Mouse (Mus musculus) embryonic facial prominence, embryonic 12.5 days (tissue): ENCODE results near the gene Snrnp40. TPM values are rescaled to one million over a fixed set of nuclear protein-coding genes. Genes with fewer than 3 reads are reported as not detected.

Experiments used
- ATAC-seq: fragments of 200-750 bp; cut with Nextera tagmentation; 2 replicates; pipeline ENCODE4 v1.8.0; 2017; ENCODE audit not compliant: insufficient number of reproducible peaks, insufficient read depth, low FRiP score, low TSS enrichment
- H3K27ac ChIP-seq: fragments of 300-500 bp; sonication (generic); 2 replicates; pipeline ENCODE4 v1.5.1; 2016; ENCODE audit warnings: mild to moderate bottlenecking
- H3K27me3 ChIP-seq: fragments of 300-500 bp; sonication (generic); 2 replicates; pipeline ENCODE4 v1.6.1; 2016; ENCODE audit warnings: mild to moderate bottlenecking, moderate library complexity
- H3K36me3 ChIP-seq: fragments of 300-500 bp; sonication (generic); 2 replicates; pipeline ENCODE4 v1.6.1; 2016; ENCODE audit warnings: mild to moderate bottlenecking
- H3K4me1 ChIP-seq: fragments of 300-500 bp; sonication (generic); 2 replicates; pipeline ENCODE4 v1.6.1; 2016
- H3K4me2 ChIP-seq: fragments of 300-500 bp; sonication (generic); replicated peaks from 2 replicates; pipeline ENCODE4 v1.6.1; 2016; ENCODE audit warnings: mild to moderate bottlenecking, moderate library complexity
- H3K4me3 ChIP-seq: fragments of 300-500 bp; sonication (generic); 2 replicates; pipeline ENCODE4 v1.5.1; 2016; ENCODE audit warnings: mild to moderate bottlenecking
- H3K9ac ChIP-seq: fragments of 300-500 bp; sonication (generic); 2 replicates; pipeline ENCODE4 v1.6.1; 2016; ENCODE audit warnings: mild to moderate bottlenecking, moderate library complexity
- H3K9me3 ChIP-seq: fragments of 300-500 bp; sonication (generic); 2 replicates; pipeline ENCODE4 v1.6.1; 2016; ENCODE audit warnings: mild to moderate bottlenecking, moderate library complexity
- WGBS: fragments of 180-500 bp; shearing (Covaris S2); methylation state at CpG from one replicate; pipeline ENCODE4 v1.1.7; 2016; 5-methylcytosine and 5-hydroxymethylcytosine counted together
- polyA plus RNA-seq: library from polyadenylated mRNA; unstranded; fragments of >200 nt; fragmentation: Nextera tagmentation; extraction: Ambion mirVana; gene quantifications from 2 replicates; pipeline ENCODE4 v1.2.1, GENCODE M21; 2016

Snrnp40 gene
- polyA plus RNA-seq, 1 experiment from 2014 or later, result 188 TPM

DNA sequence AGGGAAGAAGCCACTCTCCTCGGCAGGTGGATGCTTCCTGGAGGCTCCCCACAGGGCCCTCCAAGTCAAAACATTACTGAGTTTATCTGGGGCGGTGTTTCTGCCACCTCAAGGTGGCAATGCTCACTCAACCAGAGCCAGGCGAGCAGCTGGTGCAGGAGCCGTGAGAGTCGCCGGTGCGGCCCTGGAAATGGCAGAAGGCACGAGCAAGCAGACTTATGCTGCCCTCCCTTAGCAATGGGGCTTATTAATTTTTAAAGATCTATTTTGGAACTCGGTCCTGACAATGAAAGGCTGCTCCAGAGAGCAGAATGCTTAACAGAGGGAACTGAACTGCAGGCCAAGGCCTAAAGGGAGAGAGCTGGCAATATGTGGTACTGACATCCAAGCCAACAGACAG, 32.6 kb upstream of the Snrnp40 start:
- WGBS, result 89% methylated on average over 9 of the region's 9 CpGs
- H3K27ac ChIP-seq, result no peak overlapping the region
- H3K36me3 ChIP-seq, result peaks cover 47% of the 10 kb centered on the region
- H3K9me3 ChIP-seq, result no peaks in the 10 kb centered on the region
- no peak for ATAC-seq
- H3K4me3 ChIP-seq, result no peak overlapping the region
- H3K4me2 ChIP-seq, result no peak overlapping the region
- H3K27me3 ChIP-seq, result no peaks in the 10 kb centered on the region
- no peaks in the 10 kb centered on the region for H3K4me1 ChIP-seq
- no peak overlapping the region for H3K9ac ChIP-seq

DNA sequence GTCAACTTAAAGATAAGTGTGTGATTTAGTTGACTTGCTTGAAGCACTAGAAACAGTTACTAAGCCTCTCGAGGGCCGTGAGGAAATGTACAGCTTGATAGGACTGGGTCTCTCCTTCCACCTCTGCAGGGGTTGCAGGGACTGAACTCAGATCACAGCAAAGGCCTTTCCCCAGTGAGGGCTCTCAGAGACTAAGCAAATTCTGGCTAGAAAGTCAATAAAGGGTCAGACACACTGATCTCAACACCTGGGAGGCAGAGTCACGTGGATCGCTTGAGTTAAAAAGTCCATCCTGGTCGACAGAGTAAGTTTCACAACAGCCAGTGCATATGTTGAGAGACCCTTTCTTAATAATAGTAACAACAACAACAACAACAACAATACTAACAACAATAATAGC, 24.1 kb upstream of the Snrnp40 start:
- no peaks in the 10 kb centered on the region for H3K27me3 ChIP-seq
- H3K4me3 ChIP-seq, result no peak overlapping the region
- H3K9ac ChIP-seq, result no peak overlapping the region
- H3K4me2 ChIP-seq, result no peak overlapping the region
- WGBS, result 86% methylated on average over 5 of the region's 5 CpGs
- H3K36me3 ChIP-seq, result peaks cover 34% of the 10 kb centered on the region
- H3K27ac ChIP-seq, result no peak overlapping the region
- ATAC-seq, result no peak
- H3K4me1 ChIP-seq, result no peaks in the 10 kb centered on the region
- no peaks in the 10 kb centered on the region for H3K9me3 ChIP-seq

DNA sequence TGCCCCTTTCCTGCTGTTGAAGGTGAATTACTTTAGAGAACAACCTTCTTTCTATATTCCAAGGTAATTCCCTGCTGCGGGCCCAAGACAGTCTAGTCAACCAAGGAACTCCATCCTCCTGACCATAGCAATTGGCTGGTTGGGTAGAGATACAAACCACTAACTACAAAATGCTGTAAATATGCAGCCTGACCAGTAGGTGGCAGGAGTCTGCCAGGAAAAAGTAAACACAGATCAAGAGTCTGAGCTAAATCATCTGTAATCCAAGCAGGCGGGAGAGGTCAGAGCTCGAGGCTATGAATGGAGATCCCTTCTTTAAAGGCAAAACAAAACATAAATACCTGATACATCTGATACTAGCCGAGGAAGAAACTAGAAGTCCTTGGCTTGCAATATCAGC, 18.2 kb upstream of the Snrnp40 start:
- ATAC-seq, result no peak
- H3K36me3 ChIP-seq, result peaks cover 26% of the 10 kb centered on the region
- H3K9ac ChIP-seq, result no peak overlapping the region
- WGBS, result 23% methylated on average over 4 of the region's 4 CpGs
- H3K4me2 ChIP-seq, result no peak overlapping the region
- no peak overlapping the region for H3K27ac ChIP-seq
- H3K4me3 ChIP-seq, result no peak overlapping the region
- H3K4me1 ChIP-seq, result no peaks in the 10 kb centered on the region
- no peaks in the 10 kb centered on the region for H3K27me3 ChIP-seq
- no peaks in the 10 kb centered on the region for H3K9me3 ChIP-seq

DNA sequence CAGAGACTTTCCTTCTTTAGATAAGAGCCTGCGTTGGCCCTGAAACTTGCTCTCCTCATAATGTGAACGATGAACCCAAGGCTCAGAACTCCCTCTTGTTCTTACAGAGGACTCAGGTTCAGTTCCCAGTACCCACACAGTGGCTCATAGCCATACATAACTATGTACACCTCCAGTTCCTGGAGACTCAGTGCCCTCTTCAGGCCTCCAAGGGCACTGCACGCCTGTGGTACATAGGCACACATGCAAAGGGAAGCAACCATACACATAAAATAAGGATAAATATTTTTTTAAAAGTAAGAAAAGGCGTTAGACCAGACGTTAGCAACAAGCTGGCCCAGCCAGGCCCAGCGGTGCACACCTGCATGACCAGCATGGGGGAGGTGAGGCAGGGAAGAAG, 10.3 kb upstream of the Snrnp40 start:
- WGBS, result 96% methylated on average over 6 of the region's 6 CpGs

DNA sequence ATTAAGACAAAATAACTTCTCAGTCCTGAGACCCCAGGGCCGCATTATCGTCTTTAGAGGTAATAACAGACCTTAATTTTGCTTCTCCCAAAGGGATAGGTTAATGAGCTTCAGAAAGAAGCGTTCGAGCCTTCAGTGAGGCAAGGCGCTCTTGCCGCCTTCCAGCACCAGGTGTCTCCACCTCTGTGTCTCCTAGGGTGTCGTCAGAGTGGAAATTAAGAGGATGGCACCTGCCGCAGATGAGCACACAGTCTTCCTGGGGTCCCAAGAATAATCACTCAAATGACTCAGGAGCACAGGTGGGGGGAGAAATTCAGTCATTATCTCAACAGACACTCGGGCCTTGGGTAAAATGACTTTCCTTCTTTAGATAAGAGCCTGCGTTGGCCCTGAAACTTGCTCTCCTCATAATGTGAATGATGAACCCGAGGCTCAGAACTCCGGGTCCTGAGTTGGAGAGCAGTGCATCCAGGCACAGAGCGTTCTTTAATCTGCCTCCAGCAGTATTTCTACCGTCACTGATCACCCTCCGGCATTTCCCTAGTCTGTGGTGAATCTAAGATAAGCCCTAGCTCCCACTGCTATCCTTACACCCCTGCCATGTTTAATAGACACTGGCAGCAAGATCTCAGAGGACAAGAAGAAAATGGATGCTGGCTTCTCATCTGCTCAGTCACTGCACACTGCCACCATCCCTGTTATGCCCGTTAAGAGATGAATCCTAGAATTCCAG, 9.1 kb upstream of the Snrnp40 start:
- 89% methylated on average over 16 of the region's 16 CpGs for WGBS
- H3K27ac ChIP-seq, result no peak overlapping the region
- no peaks in the 10 kb centered on the region for H3K9me3 ChIP-seq
- no peaks in the 10 kb centered on the region for H3K27me3 ChIP-seq
- H3K4me2 ChIP-seq, result no peak overlapping the region
- ATAC-seq, result no peak
- no peaks in the 10 kb centered on the region for H3K4me1 ChIP-seq
- no peak overlapping the region for H3K9ac ChIP-seq
- H3K36me3 ChIP-seq, result peaks cover 61% of the 10 kb centered on the region
- H3K4me3 ChIP-seq, result no peak overlapping the region

More for the DNA sequence above, 10.3 kb upstream of the Snrnp40 start:
- no peak for ATAC-seq
- no peak overlapping the region for H3K9ac ChIP-seq
- no peak overlapping the region for H3K27ac ChIP-seq
- no peak overlapping the region for H3K4me3 ChIP-seq
- H3K4me1 ChIP-seq, result no peaks in the 10 kb centered on the region
- peaks cover 57% of the 10 kb centered on the region for H3K36me3 ChIP-seq
- H3K27me3 ChIP-seq, result no peaks in the 10 kb centered on the region
- H3K9me3 ChIP-seq, result no peaks in the 10 kb centered on the region
- H3K4me2 ChIP-seq, result no peak overlapping the region

DNA sequence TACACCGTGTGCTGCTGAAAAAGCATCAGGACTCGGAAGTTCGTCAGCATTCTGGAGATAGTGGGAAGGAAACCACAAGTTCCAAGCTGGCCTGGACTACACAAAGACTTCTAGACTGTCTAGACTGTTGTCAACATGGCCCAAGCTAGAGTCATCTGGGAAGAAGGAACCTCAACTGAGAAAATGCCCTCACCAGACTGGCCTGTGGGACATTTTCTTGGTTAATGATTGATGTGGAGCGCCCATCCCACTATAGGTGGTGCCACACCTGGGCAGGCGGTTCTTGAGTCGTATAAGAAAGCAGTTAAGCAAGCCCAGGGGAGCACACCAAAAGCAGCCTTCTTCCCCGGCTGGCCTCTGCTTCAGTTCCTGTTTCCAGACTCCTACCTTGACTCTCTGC, 7.3 kb upstream of the Snrnp40 start:
- Histone ChIP-seq H3K27me3 (no peaks in the 10 kb centered on the region), H3K4me1 (no peaks in the 10 kb centered on the region), H3K27ac (no peak overlapping the region), H3K36me3 (peaks cover 66% of the 10 kb centered on the region), H3K4me2 (no peak overlapping the region), H3K9ac (no peak overlapping the region), H3K4me3 (no peak overlapping the region), H3K9me3 (no peaks in the 10 kb centered on the region)
- ATAC-seq, result no peak
- WGBS, result 91% methylated on average over 7 of the region's 7 CpGs

DNA sequence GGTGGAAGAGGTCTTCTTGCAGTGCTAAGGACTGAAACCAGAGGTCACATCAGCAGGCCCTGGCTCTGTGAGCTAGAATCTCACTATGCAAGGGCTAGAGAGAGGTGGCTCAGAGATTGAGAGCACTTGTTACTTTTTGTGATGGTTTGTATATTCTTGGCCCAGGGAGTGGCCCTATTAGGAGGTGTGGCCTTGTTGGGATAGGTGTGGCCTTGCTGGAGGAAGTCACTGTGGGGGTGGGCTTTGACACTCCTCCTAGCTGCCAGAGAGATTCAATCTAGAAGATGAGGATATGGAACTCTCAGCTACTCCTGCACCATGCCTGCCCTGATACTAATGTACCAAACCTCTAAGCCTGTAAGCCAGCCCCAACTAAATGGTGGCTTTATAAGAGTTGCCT, 2.0 kb upstream of the Snrnp40 start:
- Histone ChIP-seq H3K4me1 (peaks cover 15% of the 10 kb centered on the region), H3K27me3 (no peaks in the 10 kb centered on the region), H3K9me3 (no peaks in the 10 kb centered on the region), H3K4me3 (no peak overlapping the region), H3K9ac (no peak overlapping the region), H3K4me2 (no peak overlapping the region), H3K36me3 (peaks cover 34% of the 10 kb centered on the region), H3K27ac (no peak overlapping the region)
- ATAC-seq, result no peak

DNA sequence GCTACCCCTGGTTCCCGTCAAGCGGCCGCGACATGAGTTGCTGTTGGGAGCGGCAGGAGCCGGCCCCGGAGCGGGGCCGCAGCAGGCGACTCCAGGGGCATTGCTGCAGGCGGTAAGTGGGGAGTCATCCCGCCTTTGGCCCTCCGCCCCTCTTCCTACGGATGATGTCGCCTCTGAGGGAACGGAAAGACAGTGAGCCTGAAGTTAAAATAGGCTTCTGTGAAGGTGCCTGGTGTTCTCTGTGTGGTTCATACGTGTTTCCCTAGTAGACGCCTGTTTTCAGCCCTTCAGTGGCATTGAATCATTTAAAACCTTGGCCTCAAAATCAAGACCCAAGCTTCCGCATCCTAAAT, 282 bp downstream of the Snrnp40 start:
- ATAC-seq, result no peak
- Histone ChIP-seq H3K4me2 (peak overlapping the region; percentile 86), H3K36me3 (peaks cover 36% of the 10 kb centered on the region), H3K27me3 (no peaks in the 10 kb centered on the region), H3K27ac (peak overlapping the region; percentile 67), H3K4me3 (peak overlapping the region; percentile 89), H3K9ac (peak overlapping the region; percentile 82), H3K9me3 (no peaks in the 10 kb centered on the region), H3K4me1 (peaks cover 15% of the 10 kb centered on the region)
- WGBS, result under 1% methylated on average over 19 of the region's 19 CpGs

DNA sequence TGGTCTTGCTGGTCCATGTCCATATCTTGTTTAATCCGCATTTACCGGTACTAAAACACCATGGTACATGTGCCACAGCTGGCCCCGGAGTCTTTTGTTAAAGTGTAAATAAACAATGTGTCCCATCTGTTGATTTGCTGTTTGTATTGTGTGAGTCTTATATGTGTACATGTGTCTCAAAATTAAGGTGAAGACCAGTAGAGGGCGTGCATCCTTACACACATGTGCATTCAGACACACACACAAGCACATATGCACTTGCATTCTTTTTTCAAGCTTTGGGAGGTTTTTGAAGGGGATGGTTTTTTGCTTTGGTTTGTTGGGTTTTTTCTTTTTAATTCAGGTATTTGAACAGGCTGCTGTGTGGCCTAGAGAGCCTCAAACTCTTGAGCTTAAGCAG, 16.7 kb downstream of the Snrnp40 start:
- no peak for ATAC-seq
- no peak overlapping the region for H3K4me2 ChIP-seq
- no peak overlapping the region for H3K4me3 ChIP-seq
- no peaks in the 10 kb centered on the region for H3K9me3 ChIP-seq
- H3K27ac ChIP-seq, result no peak overlapping the region
- 89% methylated on average over 4 of the region's 4 CpGs for WGBS
- H3K36me3 ChIP-seq, result peaks cover 78% of the 10 kb centered on the region
- H3K4me1 ChIP-seq, result no peaks in the 10 kb centered on the region
- no peak overlapping the region for H3K9ac ChIP-seq
- no peaks in the 10 kb centered on the region for H3K27me3 ChIP-seq

DNA sequence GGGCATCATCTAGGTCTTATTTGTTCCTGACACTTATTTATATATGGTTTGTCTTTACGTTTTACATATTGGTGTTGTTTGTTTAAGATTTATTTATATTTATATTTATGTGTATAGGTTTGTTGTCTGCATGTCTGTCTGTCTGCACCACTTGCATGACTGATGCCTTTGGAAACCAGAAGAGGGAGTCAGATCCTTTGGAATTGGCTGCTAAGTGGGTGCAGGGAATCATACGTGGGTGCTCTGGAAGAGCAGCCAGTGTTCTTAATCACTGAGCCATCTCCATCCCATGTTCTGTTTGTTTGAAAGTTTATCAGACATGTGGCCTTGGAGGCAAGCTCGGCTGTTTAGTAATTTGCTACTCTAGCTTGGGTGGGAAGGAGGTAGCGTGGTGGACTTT, 17.6 kb downstream of the Snrnp40 start:
- H3K36me3 ChIP-seq, result peaks cover 81% of the 10 kb centered on the region
- no peak for ATAC-seq

DNA sequence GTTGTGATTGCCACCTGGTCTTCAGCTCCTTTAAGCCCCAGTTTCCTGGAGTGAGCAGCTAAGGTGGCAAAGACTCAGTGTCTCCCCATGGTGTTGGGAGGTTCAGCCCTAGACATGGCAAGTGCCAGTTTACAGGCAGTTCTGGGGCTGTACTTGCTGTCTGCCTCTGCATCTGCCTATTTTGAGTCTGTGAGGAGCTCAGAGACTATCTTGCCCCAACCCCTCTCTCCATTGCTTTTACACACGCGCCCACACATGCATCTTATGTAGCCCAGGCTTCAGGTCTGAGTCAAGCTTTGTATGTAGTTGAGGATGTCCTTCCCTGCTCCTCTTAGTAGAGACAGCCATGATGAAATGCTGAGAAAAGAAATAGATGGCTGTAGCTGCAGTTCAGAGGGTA, 19.2 kb downstream of the Snrnp40 start:
- Histone ChIP-seq H3K4me1 (no peaks in the 10 kb centered on the region), H3K36me3 (peaks cover 84% of the 10 kb centered on the region), H3K9ac (no peak overlapping the region), H3K4me2 (no peak overlapping the region), H3K4me3 (no peak overlapping the region), H3K27ac (no peak overlapping the region), H3K27me3 (no peaks in the 10 kb centered on the region), H3K9me3 (no peaks in the 10 kb centered on the region)
- ATAC-seq, result no peak
- WGBS, result 100% methylated on average over 2 of the region's 2 CpGs

More for the DNA sequence above, 17.6 kb downstream of the Snrnp40 start:
- H3K4me3 ChIP-seq, result no peak overlapping the region
- H3K27me3 ChIP-seq, result no peaks in the 10 kb centered on the region
- no peak overlapping the region for H3K4me2 ChIP-seq
- H3K4me1 ChIP-seq, result no peaks in the 10 kb centered on the region
- no peaks in the 10 kb centered on the region for H3K9me3 ChIP-seq
- 86% methylated on average over 4 of the region's 4 CpGs for WGBS
- no peak overlapping the region for H3K9ac ChIP-seq
- H3K27ac ChIP-seq, result no peak overlapping the region

DNA sequence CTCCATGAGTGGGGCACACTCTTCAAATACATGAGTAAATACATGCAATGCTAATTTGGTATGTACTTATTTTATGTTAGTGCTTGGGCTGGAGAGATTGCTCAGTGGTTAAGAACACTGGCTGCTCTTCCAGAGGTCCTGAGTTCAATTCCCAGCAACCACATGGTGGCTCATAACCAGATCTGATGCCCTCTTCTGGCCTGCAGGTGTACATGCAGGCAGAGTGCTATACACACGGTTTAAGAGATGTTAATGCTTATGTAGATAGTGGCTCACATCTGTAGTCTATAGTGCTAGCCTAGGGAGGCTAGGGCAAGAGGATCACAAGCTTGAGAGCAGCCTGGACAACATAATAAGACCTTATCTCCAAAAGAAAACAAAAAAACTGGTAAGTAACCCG, 20.5 kb downstream of the Snrnp40 start:
- no peak overlapping the region for H3K4me2 ChIP-seq
- 89% methylated on average over 2 of the region's 2 CpGs for WGBS

DNA sequence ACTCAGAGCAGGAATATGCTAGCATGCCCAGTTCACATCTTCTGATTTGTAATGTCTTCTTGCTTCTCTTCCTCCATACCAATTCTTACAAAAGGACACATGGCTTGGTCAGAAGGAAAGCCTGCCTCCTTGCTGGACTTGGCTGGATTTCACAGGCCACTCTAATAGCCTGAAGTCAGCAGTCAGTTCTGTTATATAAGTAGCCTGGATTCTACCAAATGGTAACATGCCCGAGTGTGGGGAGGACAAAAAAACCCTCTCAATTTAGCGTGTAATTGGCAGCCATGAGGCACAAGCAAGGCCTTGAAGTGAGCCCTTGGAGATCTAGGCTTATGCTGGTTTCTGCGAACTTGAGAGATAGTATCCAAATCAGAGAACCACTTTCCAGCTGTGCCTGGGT, 27.3 kb downstream of the Snrnp40 start:
- no peaks in the 10 kb centered on the region for H3K9me3 ChIP-seq
- no peaks in the 10 kb centered on the region for H3K4me1 ChIP-seq
- no peak for ATAC-seq
- no peak overlapping the region for H3K9ac ChIP-seq
- H3K27me3 ChIP-seq, result no peaks in the 10 kb centered on the region
- no peak overlapping the region for H3K4me2 ChIP-seq
- no peak overlapping the region for H3K27ac ChIP-seq
- WGBS, result 84% methylated on average over 3 of the region's 3 CpGs
- H3K4me3 ChIP-seq, result no peak overlapping the region
- H3K36me3 ChIP-seq, result peaks cover 75% of the 10 kb centered on the region

More for the DNA sequence above, 20.5 kb downstream of the Snrnp40 start:
- Histone ChIP-seq H3K4me1 (no peaks in the 10 kb centered on the region), H3K9ac (no peak overlapping the region), H3K4me3 (no peak overlapping the region), H3K9me3 (no peaks in the 10 kb centered on the region), H3K27me3 (no peaks in the 10 kb centered on the region), H3K27ac (no peak overlapping the region), H3K36me3 (peaks cover 84% of the 10 kb centered on the region)
- ATAC-seq, result no peak
